Mouse (Mus musculus): ENCODE data around the gene Mettl1. TPM values are rescaled to one million over a fixed set of nuclear protein-coding genes. Genes with fewer than 3 reads are reported as not detected.

The Mettl1 gene
- total RNA-seq (2023) = 31.4 TPM

DNA sequence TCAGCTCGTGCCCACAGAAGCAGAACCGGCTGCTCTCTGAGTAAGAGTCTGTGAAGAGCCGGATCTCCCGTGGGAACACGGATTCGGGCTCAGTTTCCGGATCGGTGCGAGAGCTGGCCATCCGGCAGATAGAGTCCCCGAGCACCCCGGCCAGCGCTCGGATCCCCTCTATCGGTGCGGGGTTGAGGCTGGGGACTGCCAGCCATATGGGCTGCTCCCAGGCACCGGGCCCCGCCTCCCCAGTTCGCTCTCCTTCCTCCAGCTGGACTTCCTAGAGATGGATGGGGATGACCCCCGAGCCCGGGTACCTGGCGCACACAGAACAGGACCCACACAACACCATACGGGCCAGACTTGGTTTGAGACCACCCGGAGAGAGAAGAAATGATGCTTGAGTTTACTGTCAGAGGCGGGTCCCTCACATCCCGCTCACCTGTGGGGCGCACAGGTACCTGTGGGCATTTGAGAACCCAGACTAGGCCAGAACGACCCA, at the start of gene Mettl1, which contains the start of gene Eef1akmt3:
Gene Mettl1 (plus strand): TSS at position 141 of the 493 bp plus-strand sequence.
Gene Eef1akmt3 (minus strand): TSS at position 240 of the 493 bp plus-strand sequence.

DNA sequence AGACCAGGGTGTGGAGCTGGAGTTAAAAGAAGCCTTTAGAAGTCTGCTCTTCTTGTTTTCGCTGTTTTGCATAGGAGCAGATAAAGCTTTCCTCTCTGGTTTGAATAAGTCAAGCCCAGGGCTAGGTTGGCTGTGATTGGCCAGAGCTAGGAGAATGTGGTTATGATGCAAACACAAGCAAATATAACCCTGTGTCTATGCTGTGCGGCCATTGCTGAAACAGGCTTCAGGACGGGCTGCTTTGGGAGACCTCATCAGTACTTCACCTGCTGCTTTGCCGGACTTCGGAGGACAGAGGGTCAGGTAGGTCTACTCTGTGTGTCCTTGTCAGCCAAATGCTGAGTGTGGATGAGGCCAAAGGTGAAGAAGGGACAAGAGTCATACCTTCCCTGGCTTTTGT, 40.7 kb upstream of the Mettl1 start, which contains the start of gene Avil:
Gene Avil (plus strand): TSS at position 181 of the 400 bp plus-strand sequence.

DNA sequence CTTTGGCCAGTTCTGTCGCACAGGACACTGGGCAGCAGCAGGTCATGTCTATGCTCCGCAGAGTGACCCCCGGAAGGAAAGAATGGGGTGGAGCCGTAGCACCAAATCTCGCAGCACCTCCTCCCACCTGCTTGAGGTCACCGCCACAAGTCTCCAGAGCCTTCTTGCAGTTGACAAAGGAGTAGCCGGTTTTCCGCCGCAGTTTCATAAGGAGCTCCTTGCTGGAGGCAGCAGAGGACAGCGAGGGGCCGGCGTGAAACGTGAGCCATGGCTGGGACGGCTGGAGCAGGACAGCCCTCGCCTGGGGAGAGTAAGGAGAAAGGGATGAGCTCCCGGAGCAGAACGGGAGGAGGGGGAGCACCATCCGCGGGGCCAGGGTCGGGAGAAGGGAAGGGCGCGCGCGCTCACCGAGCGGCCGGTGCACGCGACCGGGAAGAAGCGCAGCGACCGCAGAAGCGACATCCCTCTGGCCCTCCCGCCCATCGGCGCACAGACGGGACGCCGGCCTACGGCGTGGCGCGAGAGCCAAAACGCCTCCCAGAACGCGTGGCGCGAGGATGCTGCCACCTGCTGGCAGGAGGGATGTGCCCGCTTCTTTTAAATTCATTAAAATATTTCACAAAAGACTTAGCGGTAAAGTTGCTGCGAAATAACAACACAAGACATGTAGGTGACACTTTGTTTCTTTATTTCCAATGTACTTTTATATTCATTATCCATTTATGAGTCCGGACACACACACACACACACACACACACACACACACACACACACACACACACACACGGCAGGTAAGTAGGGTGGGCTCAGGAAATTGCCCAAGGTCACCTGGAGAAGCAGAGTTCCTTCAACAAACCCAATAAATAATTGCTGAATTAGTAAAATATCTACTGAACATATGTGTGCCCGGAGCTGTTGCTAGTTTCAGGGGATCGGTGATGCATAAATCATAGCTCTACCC, 10.6 kb upstream of the Mettl1 start, which contains the start of gene Tsfm:
Gene Tsfm (minus strand): TSS at position 505 of the 961 bp plus-strand sequence.

DNA sequence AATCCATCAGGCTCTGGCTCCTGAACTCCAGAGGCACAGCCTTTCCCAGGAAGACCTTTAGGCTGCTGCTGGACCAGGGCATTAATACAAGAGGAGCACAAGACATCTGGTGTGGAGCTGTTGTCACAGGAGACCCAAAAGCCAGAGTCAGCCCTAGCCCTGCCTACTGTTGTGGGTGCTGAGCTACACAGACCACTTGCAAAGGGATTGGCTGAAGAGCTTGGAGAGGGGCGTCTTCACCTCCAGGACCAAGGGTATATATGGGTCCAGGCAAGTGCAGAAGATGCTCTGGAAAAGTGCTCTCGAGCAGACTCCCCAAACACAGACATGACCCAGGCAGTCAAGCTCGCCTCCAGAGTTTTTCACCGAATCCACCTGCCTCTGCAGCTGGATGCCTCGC, 6.7 kb downstream of the Mettl1 start, which contains the start of gene Cyp27b1:
Gene Cyp27b1 (plus strand): TSS at position 297 of the 400 bp plus-strand sequence.

DNA sequence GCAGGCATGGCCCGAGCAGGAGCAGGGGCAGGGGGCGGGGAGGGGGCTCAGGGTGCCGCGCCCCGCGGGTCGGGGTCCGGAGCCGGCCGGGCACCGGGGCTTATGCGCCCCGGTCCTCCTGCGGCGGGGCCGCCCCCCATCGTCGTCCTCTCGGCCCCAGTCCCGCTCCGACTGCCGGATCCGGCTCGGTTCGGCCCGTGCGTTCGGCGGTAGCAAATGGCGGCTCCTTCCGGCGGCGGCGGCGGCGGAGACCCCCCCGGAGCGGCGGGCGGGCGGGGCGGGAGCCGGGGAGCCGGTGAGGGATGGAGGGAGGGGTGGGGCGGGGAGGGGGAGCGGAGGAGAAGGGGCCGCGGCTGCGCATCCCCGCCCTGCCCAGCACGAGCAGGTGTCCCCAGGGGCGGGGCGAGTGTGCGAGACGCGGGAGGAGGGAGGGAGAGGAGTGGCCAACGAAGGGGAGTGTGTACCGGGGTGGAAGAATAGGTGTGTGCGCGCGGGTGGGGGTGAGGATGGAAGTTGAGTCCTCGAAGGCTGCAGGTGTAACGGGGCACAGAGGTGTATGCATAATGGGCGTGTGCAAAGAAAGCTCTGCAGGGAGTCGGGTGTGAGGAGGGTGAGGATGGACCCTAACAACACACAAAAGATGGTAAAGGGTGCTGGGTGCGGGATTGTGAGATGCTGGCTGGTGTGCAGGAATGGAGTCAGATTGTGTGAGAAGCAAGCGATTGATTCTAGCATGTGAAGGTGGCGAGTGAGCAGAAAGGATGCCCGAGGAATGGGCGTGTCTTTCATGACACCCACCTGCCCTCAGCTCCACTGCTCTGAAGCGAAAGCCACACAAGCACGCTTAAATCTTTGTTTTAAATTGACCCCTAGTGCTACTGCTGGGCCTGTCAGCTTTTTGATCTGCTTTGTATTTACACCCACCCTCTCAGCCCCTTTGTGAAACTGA, 19.0 kb downstream of the Mettl1 start, which contains the start of gene March9:
Gene March9 (minus strand): TSS at position 217 of the 949 bp plus-strand sequence.

DNA sequence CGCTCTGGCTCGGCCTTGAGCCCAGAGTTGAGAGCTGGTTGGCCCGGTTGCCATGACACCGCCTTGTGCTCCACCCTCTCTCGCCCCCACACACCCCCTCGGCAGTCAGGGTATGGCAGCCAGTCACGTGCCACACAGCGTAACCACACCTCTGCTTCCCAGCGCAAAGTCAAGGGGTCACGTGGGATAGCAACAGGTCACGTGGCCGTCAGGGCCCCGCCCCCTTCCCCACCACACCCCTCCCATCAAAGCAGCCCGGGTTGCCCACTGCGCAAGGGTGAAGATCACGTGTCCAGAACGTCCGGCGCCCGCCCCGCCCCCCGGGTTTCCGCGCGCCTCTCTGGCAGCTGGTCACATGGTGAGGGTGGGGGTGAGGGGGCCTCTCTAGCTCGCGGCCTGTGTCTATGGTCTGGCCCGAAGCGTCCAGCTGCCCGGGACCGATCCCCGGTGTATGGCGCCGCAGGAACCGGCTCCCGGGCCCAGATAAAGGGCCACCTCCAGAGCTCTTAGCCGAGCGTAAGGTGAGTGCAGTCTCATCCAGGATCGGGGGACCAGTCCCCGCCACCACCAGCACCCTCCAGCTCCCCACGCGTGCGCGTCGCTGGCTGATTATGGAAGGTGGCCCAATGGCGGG, 22.1 kb downstream of the Mettl1 start, which contains the start of gene Cdk4:
Gene Cdk4 (plus strand): TSS at position 296 of the 634 bp plus-strand sequence.

DNA sequence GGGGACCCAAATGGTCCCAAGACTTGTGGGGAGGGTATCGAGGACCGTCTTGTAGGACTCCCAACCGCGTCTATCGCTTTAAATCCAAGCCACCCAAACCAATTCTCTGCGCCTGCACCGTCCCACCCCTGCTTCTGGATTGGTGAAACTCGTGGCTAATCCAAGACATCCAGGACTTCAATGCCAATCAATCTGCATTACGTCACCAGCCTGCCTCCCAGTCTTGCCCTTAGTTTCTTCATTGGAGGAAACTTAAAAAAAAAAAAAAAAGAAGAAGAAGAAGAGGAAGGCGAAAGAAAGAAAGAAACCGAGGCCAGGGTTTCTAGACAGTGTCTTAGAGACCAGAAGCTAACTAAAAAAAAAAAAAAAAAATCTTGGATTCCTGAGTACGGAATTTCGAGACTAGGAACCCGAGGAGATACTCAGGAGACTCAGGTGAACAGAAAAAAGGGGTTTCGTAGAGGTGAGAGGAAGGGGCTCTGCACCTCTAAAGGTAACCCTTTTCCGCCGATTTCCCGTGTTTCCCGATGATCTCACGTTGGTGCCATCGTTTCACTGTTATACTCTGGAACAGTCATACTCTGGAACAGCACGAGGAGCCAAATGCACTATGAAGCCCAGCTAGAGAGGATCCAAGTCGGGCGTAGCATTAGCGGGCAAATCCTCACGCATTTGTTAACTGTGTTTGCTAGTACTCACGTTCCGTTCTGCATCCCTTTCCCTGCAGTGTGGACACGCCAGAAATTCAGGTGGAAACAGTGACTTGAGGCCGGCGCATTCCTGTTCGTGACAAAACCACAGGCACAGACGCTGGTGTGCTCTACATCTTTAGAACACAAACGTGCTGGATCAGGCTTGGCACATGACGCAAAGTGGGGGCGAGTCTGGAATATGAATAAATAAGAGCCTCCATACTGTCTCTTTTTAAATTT, 29.2 kb downstream of the Mettl1 start, which contains the start of gene Tspan31:
Gene Tspan31 (minus strand): TSS at position 75 of the 932 bp plus-strand sequence.

DNA sequence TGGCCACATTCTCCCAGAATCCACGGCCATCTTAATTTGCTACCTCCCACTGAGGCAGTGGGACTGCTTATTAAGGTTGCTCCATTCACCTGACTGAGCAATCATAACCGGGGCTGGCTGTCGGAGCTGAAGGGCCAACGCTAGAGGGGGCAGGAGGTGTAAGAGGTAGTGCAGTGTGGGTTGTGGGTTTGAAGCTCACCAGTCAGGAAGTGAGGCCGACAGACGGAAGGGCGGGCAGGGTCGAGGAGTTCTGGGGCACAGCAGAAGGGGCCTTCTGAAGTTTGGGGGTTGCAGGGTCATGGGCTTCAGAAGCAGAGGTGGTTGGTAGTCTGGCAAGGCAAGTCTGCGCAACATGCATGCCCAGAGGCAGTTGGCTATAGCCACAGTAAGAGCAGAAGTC, 33.9 kb downstream of the Mettl1 start, which contains the start of gene Agap2:
Gene Agap2 (plus strand): TSS at position 205 of the 400 bp plus-strand sequence.

Other genes starting within 250 kb of the Mettl1 start
- gene Atp23, start 140.1 kb upstream of the Mettl1 start, total RNA-seq (2023) = 4.5 TPM
- 63.3 TPM for gene Ctdsp2, start 62.7 kb upstream of the Mettl1 start, total RNA-seq (2023)
- gene Avil, start 40.7 kb upstream of the Mettl1 start, total RNA-seq (2023) = 1.3 TPM
- gene Tsfm, start 10.6 kb upstream of the Mettl1 start, total RNA-seq (2023) = 17.7 TPM
- gene Eef1akmt3, start 99 bp downstream of the Mettl1 start, total RNA-seq (2023) = not detected
- gene Cyp27b1, start 6.8 kb downstream of the Mettl1 start, total RNA-seq (2023) = 1.4 TPM
- 4.0 TPM for gene March9, start 18.8 kb downstream of the Mettl1 start, total RNA-seq (2023)
- gene Cdk4, start 22.1 kb downstream of the Mettl1 start, total RNA-seq (2023) = 126 TPM
- gene Tspan31, start 28.9 kb downstream of the Mettl1 start, total RNA-seq (2023) = 10.0 TPM
- gene Agap2, start 33.9 kb downstream of the Mettl1 start, total RNA-seq (2023) = 153 TPM
- 86.9 TPM for gene Os9, start 79.7 kb downstream of the Mettl1 start, total RNA-seq (2023)
- 838 TPM for gene B4galnt1, start 123.8 kb downstream of the Mettl1 start, total RNA-seq (2023)
- not detected for gene Slc26a10, start 139.2 kb downstream of the Mettl1 start, total RNA-seq (2023)
- gene Arhgef25, start 148.7 kb downstream of the Mettl1 start, total RNA-seq (2023) = 0.49 TPM
- 60.7 TPM for gene Dtx3, start 154.3 kb downstream of the Mettl1 start, total RNA-seq (2023)
- 35.9 TPM for gene Pip4k2c, start 170.2 kb downstream of the Mettl1 start, total RNA-seq (2023)
- gene Kif5a, start 221.9 kb downstream of the Mettl1 start, total RNA-seq (2023) = not detected
- gene Dctn2, start 225.0 kb downstream of the Mettl1 start, total RNA-seq (2023) = 99.5 TPM
- gene Mbd6, start 247.6 kb downstream of the Mettl1 start, total RNA-seq (2023) = 93.2 TPM